Mouse (Mus musculus) forebrain, embryonic 11.5 days (tissue): Measurements from ENCODE around the gene Gfpt2. TPM values are rescaled to one million over a fixed set of nuclear protein-coding genes. Genes with fewer than 3 reads are reported as not detected.

ENCODE experiments used
- ATAC-seq: fragments of 200-750 bp; cut with Nextera tagmentation; replicated peaks from 2 replicates; pipeline ENCODE4 v1.8.0; 2017; ENCODE audit warnings: moderate TSS enrichment; ENCODE audit not compliant: low FRiP score
- DNase-seq: peaks from one replicate; pipeline ENCODE4 v3.0.0-alpha.2; 2017; ENCODE audit warnings: low spot score
- H3K27ac ChIP-seq: fragments of 300-500 bp; sonication (generic); 2 replicates; pipeline ENCODE4 v1.5.1; 2014; ENCODE audit warnings: low read depth, low read length
- H3K27me3 ChIP-seq: fragments of 300-500 bp; sonication (generic); 2 replicates; pipeline ENCODE4 v1.6.1; 2014; ENCODE audit warnings: mild to moderate bottlenecking, low read length, mixed read lengths; ENCODE audit not compliant: control insufficient read depth, insufficient read depth
- H3K36me3 ChIP-seq: fragments of 300-500 bp; sonication (generic); 2 replicates; pipeline ENCODE4 v1.6.1; 2014; ENCODE audit warnings: mild to moderate bottlenecking, low read length, moderate library complexity, mixed read lengths; ENCODE audit not compliant: control insufficient read depth, insufficient read depth
- H3K4me1 ChIP-seq: fragments of 300-500 bp; sonication (generic); replicated peaks from 2 replicates; pipeline ENCODE4 v1.6.1; 2014; ENCODE audit warnings: low read length, mixed read lengths; ENCODE audit not compliant: control insufficient read depth, insufficient read depth
- H3K4me2 ChIP-seq: fragments of 300-500 bp; sonication (generic); 2 replicates; pipeline ENCODE4 v1.6.1; 2014; ENCODE audit warnings: low read depth, mild to moderate bottlenecking, low read length, moderate library complexity, mixed read lengths; ENCODE audit not compliant: severe bottlenecking
- H3K4me3 ChIP-seq: fragments of 300-500 bp; sonication (generic); 2 replicates; pipeline ENCODE4 v1.5.1; 2014; ENCODE audit warnings: low read depth, low read length
- H3K9ac ChIP-seq: fragments of 300-500 bp; sonication (generic); 2 replicates; pipeline ENCODE4 v1.6.1; 2014; ENCODE audit warnings: low read length
- H3K9me3 ChIP-seq: fragments of 300-500 bp; sonication (generic); 2 replicates; pipeline ENCODE4 v1.6.1; 2016; ENCODE audit warnings: low read length, mixed read lengths; ENCODE audit not compliant: control insufficient read depth
- WGBS: fragments of 180-500 bp; shearing (Covaris S2); extraction: QIAGEN DNeasy Blood & Tissue Kit; methylation state at CpG from one replicate; pipeline ENCODE4 v1.1.7; 2014; 5-methylcytosine and 5-hydroxymethylcytosine counted together
- microRNA-seq: library from miRNA; unstranded; fragments of <30 nt; microRNA quantifications from one replicate; pipeline ENCODE4, GENCODE M21; 2016; ENCODE audit not compliant: insufficient number of aligned reads
- polyA plus RNA-seq: library from polyadenylated mRNA; unstranded; fragments of >200 nt; fragmentation: Nextera tagmentation; extraction: Ambion mirVana; gene quantifications from 2 replicates; pipeline ENCODE4 v1.2.1, GENCODE M21; 2014

The Gfpt2 gene
- polyA plus RNA-seq, 1 experiment from 2014 or later, result 11.2 TPM

DNA sequence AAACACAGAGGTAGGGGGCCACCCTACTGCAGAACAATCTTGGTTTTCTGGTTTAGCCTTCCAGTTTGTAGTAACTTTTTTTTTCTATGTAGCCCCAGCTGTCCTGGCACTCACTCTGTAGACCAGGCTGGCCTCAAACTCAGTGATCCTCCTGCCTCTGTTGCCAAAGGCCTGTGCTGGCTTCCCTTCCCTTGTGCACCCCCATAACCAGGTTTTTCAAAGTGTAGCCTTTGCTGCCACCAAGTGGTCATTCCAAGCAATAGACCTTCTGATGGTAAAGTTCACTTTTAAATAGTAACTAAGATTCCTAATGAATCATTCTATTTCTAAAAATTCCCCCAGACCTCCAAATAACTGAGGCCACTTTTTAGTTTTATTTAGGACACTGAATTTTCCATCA lies 75.8 kb downstream of the Gfpt2 start:
- Histone ChIP-seq H3K36me3 (no peaks in the 10 kb centered on the region), H3K4me1 (no peaks in the 10 kb centered on the region), H3K27ac (no peak overlapping the region), H3K9me3 (no peaks in the 10 kb centered on the region), H3K9ac (no peak overlapping the region), H3K27me3 (no peaks in the 10 kb centered on the region), H3K4me3 (no peak overlapping the region), H3K4me2 (no peak overlapping the region)
- ATAC-seq (no peak; the same call in 1 of the 2 replicates), DNase-seq (peak; percentile 65)

- Histone ChIP-seq H3K36me3 (no peaks in the 10 kb centered on the region), H3K27ac (no peak overlapping the region), H3K27me3 (no peaks in the 10 kb centered on the region), H3K4me3 (no peak overlapping the region), H3K9me3 (no peaks in the 10 kb centered on the region), H3K9ac (no peak overlapping the region), H3K4me2 (no peak overlapping the region), H3K4me1 (no peaks in the 10 kb centered on the region)
- DNase-seq (no peak), ATAC-seq (0 out of 2 replicates have a peak, but pooled peaks have one; percentile 27)
- WGBS, result 70% methylated on average over 6 of the region's 6 CpGs
Measured at GRCm38 (mm10) chr11:49871914-49872313, 77.9 kb downstream of the Gfpt2 start.

- WGBS, result 93% methylated on average over 6 of the region's 6 CpGs
- Histone ChIP-seq H3K9ac (no peak overlapping the region), H3K36me3 (no peaks in the 10 kb centered on the region; the same call in 1 of the 2 replicates), H3K4me3 (no peak overlapping the region), H3K4me1 (no peaks in the 10 kb centered on the region), H3K27me3 (no peaks in the 10 kb centered on the region), H3K4me2 (no peak overlapping the region), H3K27ac (no peak overlapping the region), H3K9me3 (no peaks in the 10 kb centered on the region)
- DNase-seq (no peak), ATAC-seq (no peak)
Measured at GRCm38 (mm10) chr11:49872779-49873178, 78.8 kb downstream of the Gfpt2 start.

DNA sequence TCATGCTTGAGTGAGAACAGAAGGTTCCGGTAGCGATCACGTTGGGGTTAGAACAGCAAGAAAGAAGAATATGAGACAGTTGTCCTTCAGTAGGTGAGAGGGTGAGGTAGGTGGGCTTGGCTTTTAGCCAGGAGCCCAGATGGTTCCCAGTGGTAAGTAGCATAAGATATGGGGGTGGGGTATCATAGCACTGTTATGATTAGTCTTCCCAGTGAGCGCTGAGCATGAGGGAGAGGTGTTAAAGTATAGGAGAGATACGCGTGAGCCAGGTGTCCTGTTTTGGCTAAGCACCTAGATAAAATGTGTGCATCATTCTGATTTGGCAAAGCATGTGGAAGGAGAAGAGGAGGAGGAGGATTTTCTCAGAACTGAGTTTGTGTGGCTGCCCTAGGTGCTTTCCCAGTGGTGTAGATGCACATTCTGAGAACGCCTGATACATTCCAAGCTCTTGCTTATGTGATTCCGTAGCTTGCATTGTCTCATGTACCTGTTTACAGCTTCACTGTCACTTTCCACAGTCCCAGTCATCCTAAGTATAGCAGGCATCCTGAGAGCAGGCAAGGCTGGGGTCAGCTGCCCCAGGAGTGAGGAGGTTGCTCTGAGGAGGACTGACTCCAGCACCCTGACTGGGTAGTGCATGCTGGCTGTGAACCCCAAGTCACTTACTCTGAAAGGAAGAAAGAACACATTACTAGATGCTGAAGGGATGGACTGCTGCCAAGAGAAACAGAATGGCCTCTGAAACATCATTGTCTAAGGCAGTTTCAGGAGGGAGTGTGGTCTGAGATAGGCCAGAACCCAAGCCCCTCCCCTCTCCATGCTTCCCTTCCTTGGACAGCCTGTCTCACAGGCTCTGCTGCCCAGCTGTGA lies 83.2 kb downstream of the Gfpt2 start:
- no peak for ATAC-seq
- Histone ChIP-seq H3K27ac (no peak overlapping the region), H3K27me3 (no peaks in the 10 kb centered on the region), H3K4me1 (no peaks in the 10 kb centered on the region), H3K4me2 (no peak overlapping the region), H3K9me3 (no peaks in the 10 kb centered on the region), H3K9ac (no peak overlapping the region), H3K4me3 (no peak overlapping the region), H3K36me3 (no peaks in the 10 kb centered on the region; the same call in 1 of the 2 replicates)
- no peak for DNase-seq
- WGBS, result 92% methylated on average over 8 of the region's 8 CpGs

DNA sequence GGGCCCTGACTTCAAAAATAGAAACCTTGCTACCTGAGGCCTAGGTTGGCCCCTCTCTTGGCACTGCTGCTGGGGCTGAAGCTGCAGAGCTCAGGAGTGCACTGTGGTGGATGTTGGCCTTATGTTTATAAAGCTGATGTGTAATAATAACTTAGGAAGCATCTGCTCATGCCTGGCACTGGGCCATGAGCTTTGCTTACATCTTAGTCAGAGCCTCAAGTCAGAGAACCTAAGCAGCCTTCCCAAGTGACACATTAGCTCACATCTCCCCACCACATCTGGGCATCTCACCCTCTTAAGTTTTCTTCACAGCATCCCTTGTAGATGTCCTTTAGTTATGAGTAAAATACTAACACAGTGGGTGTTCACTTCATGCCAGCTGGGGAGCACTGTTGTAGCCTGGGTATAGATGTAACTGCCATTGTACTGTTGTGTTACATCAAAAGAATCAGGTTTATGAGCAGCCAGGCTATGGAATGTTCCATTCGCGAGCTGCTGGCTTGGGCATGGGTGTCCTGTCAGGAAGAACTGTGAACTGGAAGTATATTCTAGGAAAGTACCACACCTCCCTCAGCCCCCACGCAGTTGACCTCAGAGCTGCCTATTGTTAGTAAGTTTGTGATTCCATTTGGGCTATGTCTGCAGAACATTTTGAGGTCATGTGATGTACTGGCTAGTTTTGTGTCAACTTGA lies 86.1 kb downstream of the Gfpt2 start:
- no peaks in the 10 kb centered on the region for H3K27me3 ChIP-seq
- no peaks in the 10 kb centered on the region; the same call in 1 of the 2 replicates for H3K36me3 ChIP-seq
- no peak overlapping the region for H3K27ac ChIP-seq
- no peak overlapping the region for H3K9ac ChIP-seq
- H3K9me3 ChIP-seq, result no peaks in the 10 kb centered on the region
- DNase-seq, result no peak
- no peak overlapping the region for H3K4me3 ChIP-seq
- no peaks in the 10 kb centered on the region for H3K4me1 ChIP-seq
- WGBS, result 88% methylated on average over 3 of the region's 3 CpGs
- H3K4me2 ChIP-seq, result no peak overlapping the region
- no peak for ATAC-seq

DNA sequence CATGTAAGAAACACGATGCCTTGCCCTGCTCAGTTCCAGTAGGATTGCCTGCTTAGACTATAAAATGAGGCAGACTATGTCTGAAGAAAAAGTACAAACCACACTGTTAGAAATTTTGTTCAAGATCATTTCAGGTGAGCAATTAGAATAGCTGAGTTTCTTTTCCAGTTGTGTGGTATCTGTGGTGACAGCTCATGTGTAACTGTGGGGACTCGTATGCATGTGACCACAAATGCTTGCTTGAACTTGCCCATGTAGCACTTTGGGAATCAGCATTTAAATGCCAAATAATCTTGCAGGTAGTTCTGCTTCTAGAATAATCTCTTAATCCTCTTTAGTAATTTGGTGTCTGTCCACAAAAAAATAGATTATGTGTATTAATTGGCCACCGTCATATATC lies 89.4 kb downstream of the Gfpt2 start:
- Histone ChIP-seq H3K36me3 (no peaks in the 10 kb centered on the region), H3K9me3 (no peaks in the 10 kb centered on the region), H3K4me1 (no peaks in the 10 kb centered on the region), H3K27ac (no peak overlapping the region), H3K27me3 (no peaks in the 10 kb centered on the region), H3K4me2 (no peak overlapping the region), H3K4me3 (no peak overlapping the region), H3K9ac (no peak overlapping the region)
- 91% methylated on average over 3 of the region's 3 CpGs for WGBS
- ATAC-seq (no peak), DNase-seq (no peak)

Small RNA genes lying within 50 kb of the gene (microRNA-seq; reads per million reads assigned to microRNA genes)
- not detected for gene Gm23813

Other genes starting within 250 kb of the Gfpt2 start
- not detected in 2 replicates for gene Olfr1380, start 237.3 kb upstream of the Gfpt2 start, polyA plus RNA-seq
- gene Flt4, start 184.9 kb upstream of the Gfpt2 start, polyA plus RNA-seq, result 4.1 and 4.2 TPM in 2 replicates
- not detected in 2 replicates for gene Scgb3a1, start 130.6 kb upstream of the Gfpt2 start, polyA plus RNA-seq
- gene Cnot6, start 81.5 kb upstream of the Gfpt2 start, polyA plus RNA-seq, result 55.3 and 60.2 TPM in 2 replicates
- 41.4 and 42.9 TPM in 2 replicates for gene Mapk9, start 52.6 kb downstream of the Gfpt2 start, polyA plus RNA-seq
- gene Rasgef1c, start 107.7 kb downstream of the Gfpt2 start, polyA plus RNA-seq, result 1.2 and 1.6 TPM in 2 replicates
- gene Rnf130, start 231.2 kb downstream of the Gfpt2 start, polyA plus RNA-seq, result 92.3 and 92.5 TPM in 2 replicates